Mouse (Mus musculus) intestine, postnatal 0 days (tissue): ENCODE results near the gene Elk4. TPM values are rescaled to one million over a fixed set of nuclear protein-coding genes. Genes with fewer than 3 reads are reported as not detected.

Experiments
- ATAC-seq: fragments of 200-750 bp; cut with Nextera tagmentation; 2 replicates; pipeline ENCODE4 v1.8.0; 2017; ENCODE audit warnings: mild to moderate bottlenecking, moderate TSS enrichment, moderate library complexity
- H3K27ac ChIP-seq: fragments of 300-500 bp; sonication (generic); 2 replicates; pipeline ENCODE4 v1.5.1; 2014; ENCODE audit warnings: mild to moderate bottlenecking, low read depth, low read length, moderate library complexity
- H3K27me3 ChIP-seq: fragments of 300-500 bp; sonication (generic); replicated peaks from 2 replicates; pipeline ENCODE4 v1.6.1; 2014; ENCODE audit warnings: low read length, mixed read lengths; ENCODE audit not compliant: control insufficient read depth, insufficient read depth
- H3K36me3 ChIP-seq: fragments of 300-500 bp; sonication (generic); 2 replicates; pipeline ENCODE4 v1.6.1; 2014; ENCODE audit warnings: mild to moderate bottlenecking, moderate library complexity; ENCODE audit not compliant: control insufficient read depth, insufficient read depth
- H3K4me1 ChIP-seq: fragments of 300-500 bp; sonication (generic); replicated peaks from 2 replicates; pipeline ENCODE4 v1.6.1; 2014; ENCODE audit warnings: antibody characterized with exemption, low read length, mixed read lengths; ENCODE audit not compliant: control insufficient read depth, insufficient read depth
- H3K4me2 ChIP-seq: fragments of 300-500 bp; sonication (generic); replicated peaks from 2 replicates; pipeline ENCODE4 v1.6.1; 2014; ENCODE audit warnings: low read depth, mild to moderate bottlenecking, moderate library complexity
- H3K4me3 ChIP-seq: fragments of 300-500 bp; sonication (generic); 2 replicates; pipeline ENCODE4 v1.5.1; 2014; ENCODE audit warnings: low read depth, low read length
- H3K9ac ChIP-seq: fragments of 300-500 bp; sonication (generic); 2 replicates; pipeline ENCODE4 v1.6.1; 2014; ENCODE audit warnings: mild to moderate bottlenecking, low read depth, low read length
- H3K9me3 ChIP-seq: fragments of 300-500 bp; sonication (generic); 2 replicates; pipeline ENCODE4 v1.6.1; 2016; ENCODE audit warnings: mixed run types; ENCODE audit not compliant: control insufficient read depth
- CTCF ChIP-seq: sonication (generic); IDR thresholded peaks from 2 replicates; pipeline ENCODE4 v1.5.1; 2016; ENCODE audit warnings: low read depth, mild to moderate bottlenecking, control low read depth, antibody characterized with exemption, moderate library complexity
- WGBS: fragments of 180-500 bp; shearing (Covaris S2); extraction: QIAGEN DNeasy Blood & Tissue Kit; methylation state at CpG from one replicate; pipeline ENCODE4 v1.1.7; 2014; 5-methylcytosine and 5-hydroxymethylcytosine counted together
- polyA plus RNA-seq: library from polyadenylated mRNA; unstranded; fragments of >200 nt; fragmentation: Nextera tagmentation; extraction: Ambion mirVana; gene quantifications from 2 replicates; pipeline ENCODE4 v1.2.1, GENCODE M21; 2015

Gene Elk4
- polyA plus RNA-seq, 1 experiment from 2014 or later = 16.4 TPM

DNA sequence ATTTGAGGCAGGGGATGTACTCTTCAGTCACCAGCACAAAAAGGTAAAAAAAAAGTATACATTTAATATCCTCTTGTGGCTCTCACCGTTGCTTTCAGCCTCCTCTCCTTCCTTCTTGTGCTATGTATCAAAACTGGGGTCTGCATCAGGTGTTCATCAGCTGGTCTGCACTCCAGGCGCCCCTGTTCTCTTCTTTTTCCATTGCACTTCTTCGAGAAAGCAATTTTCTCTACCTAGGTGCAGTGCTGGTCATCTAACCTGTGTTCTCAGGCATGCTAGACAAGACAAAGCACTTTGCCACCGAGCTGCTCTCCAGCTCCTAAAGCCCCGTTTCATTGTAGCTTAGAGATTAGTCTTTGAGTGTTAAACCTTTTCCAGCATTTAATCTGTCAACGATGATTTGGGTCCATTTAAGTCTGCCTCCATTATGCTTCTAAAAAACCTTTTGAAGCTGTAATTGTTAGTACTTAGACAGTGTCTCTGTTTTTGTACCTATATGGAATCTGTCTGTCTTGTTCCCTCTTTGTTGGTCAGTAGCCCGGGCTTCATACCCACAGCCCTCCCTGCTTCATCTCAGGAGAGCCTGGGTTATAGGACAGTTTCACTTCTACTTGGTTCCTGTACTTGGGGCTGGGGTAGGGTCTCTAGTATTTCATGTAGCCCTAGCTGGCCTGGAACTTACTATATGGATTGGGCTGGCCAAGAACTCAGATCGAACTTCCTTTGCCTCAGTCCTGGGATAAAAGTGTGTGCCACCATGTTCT, 1.7 kb downstream of the Elk4 start:
- Histone ChIP-seq H3K9ac (peak overlapping the region; percentile 99), H3K27ac (peak overlapping the region; percentile 100; the same call in 1 of the 2 replicates), H3K4me2 (peak overlapping the region; percentile 74), H3K4me3 (peak overlapping the region; percentile 70), H3K9me3 (no peaks in the 10 kb centered on the region), H3K36me3 (no peaks in the 10 kb centered on the region), H3K27me3 (no peaks in the 10 kb centered on the region), H3K4me1 (peaks cover 11% of the 10 kb centered on the region)
- no peak for TF ChIP-seq CTCF
- WGBS = 35% methylated on average over 8 of the region's 8 CpGs
- no peak for ATAC-seq

- no peak for TF ChIP-seq CTCF
- Histone ChIP-seq H3K27me3 (no peaks in the 10 kb centered on the region), H3K27ac (no peak overlapping the region), H3K9me3 (no peaks in the 10 kb centered on the region), H3K4me3 (no peak overlapping the region), H3K4me1 (peaks cover 10% of the 10 kb centered on the region), H3K4me2 (no peak overlapping the region), H3K9ac (no peak overlapping the region), H3K36me3 (peaks cover 16% of the 10 kb centered on the region)
- 72% methylated on average over 17 of the region's 17 CpGs for WGBS
- no peak for ATAC-seq
Observed at GRCm38 (mm10) chr1:132010632-132011501, 3.5 kb downstream of the Elk4 start.

GRCm38 (mm10) chr1:132011785-132012184, 4.4 kb downstream of the Elk4 start:
- no peak overlapping the region for H3K27ac ChIP-seq
- H3K9me3 ChIP-seq = no peaks in the 10 kb centered on the region
- no peak overlapping the region for H3K4me3 ChIP-seq
- H3K4me2 ChIP-seq = no peak overlapping the region
- WGBS = 66% methylated on average over 2 of the region's 2 CpGs
- ATAC-seq = no peak
- no peak for TF ChIP-seq CTCF
- no peaks in the 10 kb centered on the region for H3K27me3 ChIP-seq
- 0 out of 2 replicates have a peak, but pooled peaks cover 4% of the 10 kb centered on the region for H3K4me1 ChIP-seq
- H3K36me3 ChIP-seq = peaks cover 21% of the 10 kb centered on the region
- H3K9ac ChIP-seq = no peak overlapping the region

DNA sequence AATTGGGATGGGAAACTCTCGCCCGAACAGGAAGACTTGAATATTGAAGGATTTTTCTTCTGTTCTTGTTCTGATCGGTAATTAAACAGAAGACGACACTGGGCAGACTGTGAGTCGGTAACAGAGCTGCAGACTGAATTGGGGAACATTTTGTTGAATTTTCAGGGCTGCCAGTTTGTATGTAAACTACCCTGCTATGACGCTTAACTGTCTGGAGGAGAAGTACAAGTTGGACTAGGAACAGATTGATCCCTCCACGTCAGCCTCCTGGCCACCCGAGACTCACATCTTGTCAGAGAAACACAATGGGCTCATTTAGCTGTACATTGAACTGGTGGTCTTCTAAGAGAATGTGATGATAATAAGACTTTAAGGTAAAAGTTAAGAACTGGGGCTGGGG, 5.5 kb downstream of the Elk4 start:
- H3K36me3 ChIP-seq = peaks cover 27% of the 10 kb centered on the region
- H3K4me1 ChIP-seq = 0 out of 2 replicates have a peak, but pooled peaks cover 4% of the 10 kb centered on the region
- ATAC-seq = no peak
- no peak overlapping the region for H3K9ac ChIP-seq
- no peak overlapping the region for H3K4me2 ChIP-seq
- TF ChIP-seq CTCF = no peak
- H3K27me3 ChIP-seq = no peaks in the 10 kb centered on the region
- 86% methylated on average over 8 of the region's 8 CpGs for WGBS
- H3K27ac ChIP-seq = no peak overlapping the region
- no peaks in the 10 kb centered on the region for H3K9me3 ChIP-seq
- no peak overlapping the region for H3K4me3 ChIP-seq

DNA sequence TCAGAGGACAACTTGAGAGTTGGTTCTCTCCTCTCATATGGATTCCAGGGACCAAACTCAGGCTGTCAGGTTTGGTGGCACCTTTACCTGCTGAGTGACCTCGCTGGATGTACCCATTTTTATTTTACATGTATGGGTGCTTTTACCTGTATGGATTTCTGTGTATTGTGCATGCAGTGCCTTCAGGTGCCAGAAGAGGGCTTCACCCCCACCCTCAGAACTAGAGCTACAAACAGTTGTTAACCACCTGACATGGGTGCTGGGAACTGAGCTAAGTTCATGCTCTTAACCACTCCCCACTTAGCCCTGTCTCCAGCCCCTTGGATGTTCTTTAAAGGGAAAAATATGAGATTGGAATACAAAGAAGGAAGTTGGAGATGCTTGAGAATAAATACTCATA, 7.4 kb downstream of the Elk4 start:
- ATAC-seq = no peak

DNA sequence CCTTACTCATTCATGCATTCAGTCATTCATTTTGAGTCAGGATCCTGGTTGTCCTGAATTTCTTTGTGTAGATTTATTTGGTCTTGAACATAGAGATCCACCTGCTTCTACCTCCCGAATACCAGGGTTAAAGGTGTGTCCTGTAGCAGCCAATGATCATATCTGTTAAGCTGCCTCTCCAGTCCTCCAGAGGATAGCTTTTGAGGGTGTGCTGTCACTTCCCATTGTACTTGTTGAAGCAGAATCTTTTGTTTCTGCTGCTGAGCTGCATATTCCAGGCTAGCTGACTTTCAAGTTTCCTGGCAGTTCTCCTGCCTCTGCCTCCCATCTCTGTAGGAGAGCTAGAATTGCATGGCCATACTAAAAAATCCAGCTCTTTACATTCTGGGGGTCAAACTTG, 9.3 kb downstream of the Elk4 start:
- Histone ChIP-seq H3K27ac (no peak overlapping the region), H3K36me3 (peaks cover 60% of the 10 kb centered on the region), H3K9ac (no peak overlapping the region), H3K4me3 (no peak overlapping the region), H3K27me3 (no peaks in the 10 kb centered on the region), H3K9me3 (no peaks in the 10 kb centered on the region), H3K4me2 (no peak overlapping the region), H3K4me1 (no peaks in the 10 kb centered on the region)
- no peak for ATAC-seq
- no peak for TF ChIP-seq CTCF
- WGBS = 81% methylated on average over 1 of the region's 1 CpGs

More for the DNA sequence above, 7.4 kb downstream of the Elk4 start:
- Histone ChIP-seq H3K9me3 (no peaks in the 10 kb centered on the region), H3K27ac (no peak overlapping the region), H3K9ac (no peak overlapping the region), H3K36me3 (peaks cover 45% of the 10 kb centered on the region), H3K4me3 (no peak overlapping the region), H3K4me1 (0 out of 2 replicates have a peak, but pooled peaks cover under 1% of the 10 kb centered on the region), H3K27me3 (no peaks in the 10 kb centered on the region), H3K4me2 (no peak overlapping the region)
- peak; percentile 47 for TF ChIP-seq CTCF
- 91% methylated on average over 1 of the region's 1 CpGs for WGBS
